Mouse (Mus musculus) liver, adult 2 months (tissue): ENCODE results near the gene Sla2.
"Not testable (repeated sequence)": the region's sequence is repeated elsewhere in the genome, so short reads cannot be mapped to it uniquely, and the experiment has no call there.

Experiments used
- CTCF ChIP-seq: fragments of 200-500 bp; IDR thresholded peaks from 2 replicates; pipeline ENCODE4 v1.5.1; 2011; ENCODE audit warnings: low read depth, low read length, control low read depth
- POLR2A ChIP-seq: fragments of 200-500 bp; IDR thresholded peaks from 2 replicates; pipeline ENCODE4 v1.6.1; 2011; ENCODE audit warnings: low read length, control low read depth; ENCODE audit not compliant: insufficient read depth; ENCODE audit errors: extremely low read depth

GRCm38 (mm10) chr2:156853999-156854771 is 32.8 kb downstream of the Sla2 start:
- TF ChIP-seq CTCF, result peak; percentile 49; the same call in 1 of the 2 replicates
- TF ChIP-seq POLR2A, result not testable (repeated sequence)
